Mouse (Mus musculus): ENCODE measurements around the gene S100a8. TPM values are rescaled to one million over a fixed set of nuclear protein-coding genes. Genes with fewer than 3 reads are reported as not detected.

The S100a8 gene
- total RNA-seq, 1 experiment: not detected

GRCm38 (mm10) chr3:90631984-90632383, 36.8 kb upstream of the S100a8 start:
- no peaks in the 10 kb centered on the region for H3K36me3 ChIP-seq (ENCODE audit: control insufficient read depth, insufficient read depth, low read length, poor library complexity, severe bottlenecking)
- no peak overlapping the region for H3K9ac ChIP-seq (ENCODE audit: insufficient read depth, low read depth, low read length, poor library complexity, severe bottlenecking)
- no peaks in the 10 kb centered on the region for H3K4me1 ChIP-seq (ENCODE audit: control insufficient read depth in 2 of 2, insufficient read depth in 2 of 2, low read length in 2 of 2, poor library complexity in 1 of 2)
- in situ Hi-C loops (cut with MboI; ENCODE audit: low sequenced_read_pairs in 2 of 2, unreplicated experiment in 2 of 2): no loop called here
- no peak overlapping the region for H3K27ac ChIP-seq (ENCODE audit: insufficient read depth, low read depth, low read length, poor library complexity, severe bottlenecking)
- H3K9me3 ChIP-seq (ENCODE audit: control insufficient read depth, insufficient read depth, low read depth, low read length): no peaks in the 10 kb centered on the region
- no peak overlapping the region for H3K4me3 ChIP-seq (ENCODE audit: insufficient read depth in 1 of 2, low read depth in 1 of 2, low read length in 2 of 2, poor library complexity in 1 of 2, severe bottlenecking in 1 of 2)
- TF ChIP-seq MAFK (IDR thresholded peaks at IDR 0.05; ENCODE audit: insufficient read depth, low read depth, low read length) (no peak), ZC3H11A (IDR thresholded peaks at IDR 0.05; ENCODE audit: borderline replicate concordance, low read depth, low read length) (no peak), ZNF384 (IDR thresholded peaks at IDR 0.05; ENCODE audit: low read depth, low read length) (no peak), HCFC1 (IDR thresholded peaks at IDR 0.05; ENCODE audit: borderline replicate concordance, insufficient read depth, low read length) (no peak), CHD2 (IDR thresholded peaks at IDR 0.05; ENCODE audit: low read depth, low read length) (no peak)
- DNase-seq (ENCODE audit: low read depth, low spot score): no peak

GRCm38 (mm10) chr3:90638511-90639275, 30.1 kb upstream of the S100a8 start:
- H3K36me3 ChIP-seq (ENCODE audit: control insufficient read depth, insufficient read depth, low read length, poor library complexity, severe bottlenecking): no peaks in the 10 kb centered on the region
- no peak overlapping the region for H3K4me3 ChIP-seq (ENCODE audit: insufficient read depth in 1 of 2, low read depth in 1 of 2, low read length in 2 of 2, poor library complexity in 1 of 2, severe bottlenecking in 1 of 2)
- no peak overlapping the region for H3K27ac ChIP-seq (ENCODE audit: insufficient read depth, low read depth, low read length, poor library complexity, severe bottlenecking)
- no peak overlapping the region for H3K9ac ChIP-seq (ENCODE audit: insufficient read depth, low read depth, low read length, poor library complexity, severe bottlenecking)
- no peaks in the 10 kb centered on the region for H3K9me3 ChIP-seq (ENCODE audit: control insufficient read depth, insufficient read depth, low read depth, low read length)
- in situ Hi-C loops (cut with MboI; ENCODE audit: low sequenced_read_pairs in 2 of 2, unreplicated experiment in 2 of 2): no loop called here
- DNase-seq (ENCODE audit: low read depth, low spot score): no peak
- H3K4me1 ChIP-seq (ENCODE audit: control insufficient read depth in 2 of 2, insufficient read depth in 2 of 2, low read length in 2 of 2, poor library complexity in 1 of 2): no peaks in the 10 kb centered on the region
- TF ChIP-seq HCFC1 (IDR thresholded peaks at IDR 0.05; ENCODE audit: borderline replicate concordance, insufficient read depth, low read length): no peak
- no peak for TF ChIP-seq ZC3H11A (IDR thresholded peaks at IDR 0.05; ENCODE audit: borderline replicate concordance, low read depth, low read length)
- TF ChIP-seq ZNF384 (IDR thresholded peaks at IDR 0.05; ENCODE audit: low read depth, low read length): no peak
- TF ChIP-seq MAFK (IDR thresholded peaks at IDR 0.05; ENCODE audit: insufficient read depth, low read depth, low read length): no peak
- TF ChIP-seq CHD2 (IDR thresholded peaks at IDR 0.05; ENCODE audit: low read depth, low read length): no peak

- Histone ChIP-seq H3K27ac (ENCODE audit: insufficient read depth, low read depth, low read length, poor library complexity, severe bottlenecking) (no peak overlapping the region), H3K4me3 (ENCODE audit: insufficient read depth in 1 of 2, low read depth in 1 of 2, low read length in 2 of 2, poor library complexity in 1 of 2, severe bottlenecking in 1 of 2) (no peak overlapping the region), H3K36me3 (ENCODE audit: control insufficient read depth, insufficient read depth, low read length, poor library complexity, severe bottlenecking) (no peaks in the 10 kb centered on the region), H3K9ac (ENCODE audit: insufficient read depth, low read depth, low read length, poor library complexity, severe bottlenecking) (no peak overlapping the region), H3K4me1 (ENCODE audit: control insufficient read depth in 2 of 2, insufficient read depth in 2 of 2, low read length in 2 of 2, poor library complexity in 1 of 2) (no peaks in the 10 kb centered on the region), H3K9me3 (ENCODE audit: control insufficient read depth, insufficient read depth, low read depth, low read length) (no peaks in the 10 kb centered on the region)
- in situ Hi-C loops (cut with MboI; ENCODE audit: low sequenced_read_pairs in 2 of 2, unreplicated experiment in 2 of 2): no loop called here
- DNase-seq (ENCODE audit: low read depth, low spot score): peak; percentile 54
- TF ChIP-seq HCFC1 (IDR thresholded peaks at IDR 0.05; ENCODE audit: borderline replicate concordance, insufficient read depth, low read length) (no peak), CHD2 (IDR thresholded peaks at IDR 0.05; ENCODE audit: low read depth, low read length) (no peak), ZC3H11A (IDR thresholded peaks at IDR 0.05; ENCODE audit: borderline replicate concordance, low read depth, low read length) (no peak), MAFK (IDR thresholded peaks at IDR 0.05; ENCODE audit: insufficient read depth, low read depth, low read length) (no peak), ZNF384 (IDR thresholded peaks at IDR 0.05; ENCODE audit: low read depth, low read length) (no peak)
Measured at GRCm38 (mm10) chr3:90639511-90640154, 29.1 kb upstream of the S100a8 start.

GRCm38 (mm10) chr3:90640981-90641380, 27.8 kb upstream of the S100a8 start:
- Histone ChIP-seq H3K4me3 (ENCODE audit: insufficient read depth in 1 of 2, low read depth in 1 of 2, low read length in 2 of 2, poor library complexity in 1 of 2, severe bottlenecking in 1 of 2) (no peak overlapping the region), H3K9me3 (ENCODE audit: control insufficient read depth, insufficient read depth, low read depth, low read length) (no peaks in the 10 kb centered on the region), H3K4me1 (ENCODE audit: control insufficient read depth in 2 of 2, insufficient read depth in 2 of 2, low read length in 2 of 2, poor library complexity in 1 of 2) (no peaks in the 10 kb centered on the region), H3K27ac (ENCODE audit: insufficient read depth, low read depth, low read length, poor library complexity, severe bottlenecking) (no peak overlapping the region), H3K36me3 (ENCODE audit: control insufficient read depth, insufficient read depth, low read length, poor library complexity, severe bottlenecking) (no peaks in the 10 kb centered on the region), H3K9ac (ENCODE audit: insufficient read depth, low read depth, low read length, poor library complexity, severe bottlenecking) (no peak overlapping the region)
- TF ChIP-seq HCFC1 (IDR thresholded peaks at IDR 0.05; ENCODE audit: borderline replicate concordance, insufficient read depth, low read length) (no peak), CHD2 (IDR thresholded peaks at IDR 0.05; ENCODE audit: low read depth, low read length) (no peak), ZC3H11A (IDR thresholded peaks at IDR 0.05; ENCODE audit: borderline replicate concordance, low read depth, low read length) (no peak), ZNF384 (IDR thresholded peaks at IDR 0.05; ENCODE audit: low read depth, low read length) (no peak), MAFK (IDR thresholded peaks at IDR 0.05; ENCODE audit: insufficient read depth, low read depth, low read length) (no peak)
- no peak for DNase-seq (ENCODE audit: low read depth, low spot score)
- in situ Hi-C loops (cut with MboI; ENCODE audit: low sequenced_read_pairs in 2 of 2, unreplicated experiment in 2 of 2): no loop called here

All from ES-E14 (cell line).